Mouse (Mus musculus) spleen, adult 18-20 months (tissue): ENCODE measurements around the gene Cep72.
"Not testable (repeated sequence)": the region's sequence is repeated elsewhere in the genome, so short reads cannot be mapped to it uniquely, and the experiment has no call there.

Source experiments
- DNase-seq, 2 experiments: peaks; one replicate each; pipeline ENCODE4 v3.0.0; 2022; ENCODE audit warnings: mixed read lengths in 2 of 2

Gene Cep72

GRCm38 (mm10) chr13:74029013-74029412 is 33.1 kb downstream of the Cep72 start:
- DNase-seq: no peak

GRCm38 (mm10) chr13:74028116-74028515 is 34.0 kb downstream of the Cep72 start:
- DNase-seq: no peak

GRCm38 (mm10) chr13:74026215-74026614 is 35.9 kb downstream of the Cep72 start:
- DNase-seq: peak in 1 of 2 experiments; percentile 7

- DNase-seq: no peak
Observed at GRCm38 (mm10) chr13:74025151-74026081, 36.7 kb downstream of the Cep72 start.

- not testable (repeated sequence) for DNase-seq
Observed at GRCm38 (mm10) chr13:74019006-74019405, 43.1 kb downstream of the Cep72 start.

- no peak for DNase-seq
Observed at GRCm38 (mm10) chr13:74017426-74017825, 44.7 kb downstream of the Cep72 start.

- DNase-seq: no peak
Observed at GRCm38 (mm10) chr13:74015908-74016307, 46.2 kb downstream of the Cep72 start.

GRCm38 (mm10) chr13:74010678-74011077 is 51.4 kb downstream of the Cep72 start:
- no peak for DNase-seq

GRCm38 (mm10) chr13:74009791-74010614 is 52.1 kb downstream of the Cep72 start:
- peak; percentile 18 to 21 for DNase-seq

- peak; percentile 77 to 84 for DNase-seq
Observed at GRCm38 (mm10) chr13:74008948-74009718, 53.0 kb downstream of the Cep72 start, which contains the start of gene Tppp. Tppp (plus strand) TSS chr13:74009407.

GRCm38 (mm10) chr13:74008216-74008615 is 53.9 kb downstream of the Cep72 start:
- DNase-seq: not testable (repeated sequence)

- not testable (repeated sequence) for DNase-seq
Observed at GRCm38 (mm10) chr13:74006881-74007280, 55.2 kb downstream of the Cep72 start.

GRCm38 (mm10) chr13:74001492-74001891 is 60.6 kb downstream of the Cep72 start:
- no peak for DNase-seq

GRCm38 (mm10) chr13:74000961-74001360 is 61.1 kb downstream of the Cep72 start:
- no peak for DNase-seq

- DNase-seq: no peak
Observed at GRCm38 (mm10) chr13:74000519-74000918, 61.6 kb downstream of the Cep72 start.

GRCm38 (mm10) chr13:73996456-73996855 is 65.6 kb downstream of the Cep72 start:
- DNase-seq: no peak

GRCm38 (mm10) chr13:73991267-73991666 is 70.8 kb downstream of the Cep72 start:
- DNase-seq: no peak

- no peak for DNase-seq
Observed at GRCm38 (mm10) chr13:73990761-73991160, 71.3 kb downstream of the Cep72 start.

- DNase-seq: no peak
Observed at GRCm38 (mm10) chr13:73990325-73990724, 71.8 kb downstream of the Cep72 start.
